Mouse (Mus musculus) stomach, postnatal 0 days (tissue): ENCODE data around the gene Zfp472.

Experiments
- CTCF ChIP-seq: IDR thresholded peaks from 2 replicates; pipeline ENCODE4 v1.5.1; 2016; ENCODE audit warnings: antibody characterized with exemption, low read depth, mild to moderate bottlenecking, moderate library complexity
- EP300 ChIP-seq: optimal IDR thresholded peaks from 2 replicates; pipeline ENCODE3; 2016; ENCODE audit warnings: antibody characterized with exemption

GRCm38 (mm10) chr17:32951006-32951405 is 14.6 kb upstream of the Zfp472 start:
- TF ChIP-seq CTCF (no peak), EP300 (no peak)
